Mouse (Mus musculus): Measurements from ENCODE around the gene Gm21680.

Gm21680 gene

GRCm38 (mm10) chr5:25972563-25972962 is at the start of gene Gm21680:
Gene Gm21680, minus strand, starts transcription at chr5:25972663.
- WGBS: no CpG with 5 or more reads among the region's 2 CpGs

GRCm38 (mm10) chr5:26007697-26008096 is 35.2 kb upstream of the Gm21680 start:
- WGBS: 56% methylated on average over 7 of the region's 7 CpGs

- 21% methylated on average over 45 of the region's 45 CpGs for WGBS
These were observed 34.7 kb upstream of the Gm21680 start for GRCm38 (mm10) chr5:26006937-26007695.

DNA sequence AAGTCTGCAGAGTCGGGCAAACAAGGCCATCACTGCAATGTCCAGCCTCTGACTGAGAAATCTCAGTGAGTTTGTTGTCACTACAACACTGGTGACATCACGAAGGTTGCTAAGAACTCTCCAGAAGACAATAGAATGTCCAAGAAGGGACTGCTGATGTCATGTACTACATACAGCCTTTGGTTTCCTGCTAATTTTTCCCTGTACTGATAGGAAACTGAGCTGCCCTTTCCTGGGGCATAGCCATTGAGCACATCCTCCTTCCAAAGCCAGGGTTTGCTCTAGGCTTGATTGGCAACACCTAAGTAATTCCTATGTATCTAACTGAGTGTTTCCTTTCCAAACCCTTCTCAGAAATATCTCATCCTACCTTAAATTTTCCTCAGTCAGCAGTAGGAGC is 32.2 kb upstream of the Gm21680 start, which contains the start of gene Gm1979:
Gene Gm1979 (minus strand): TSS at position 101 of the 400 bp plus-strand sequence.
- WGBS: 95% methylated on average over 1 of the region's 2 CpGs

DNA sequence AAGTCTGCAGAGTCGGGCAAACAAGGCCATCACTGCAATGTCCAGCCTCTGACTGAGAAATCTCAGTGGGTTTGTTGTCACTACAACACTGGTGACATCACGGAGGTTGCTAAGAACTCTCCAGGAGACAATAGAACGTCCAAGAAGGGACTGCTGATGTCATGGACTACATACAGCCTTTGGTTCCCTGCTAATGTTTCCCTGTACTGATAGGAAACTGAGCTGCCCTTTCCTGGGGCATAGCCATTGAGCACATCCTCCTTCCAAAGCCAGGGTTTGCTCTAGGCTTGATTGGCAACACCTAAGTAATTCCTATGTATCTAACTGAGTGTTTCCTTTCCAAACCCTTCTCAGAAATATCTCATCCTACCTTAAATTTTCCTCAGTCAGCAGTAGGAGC is 16.1 kb upstream of the Gm21680 start, which contains the start of gene Gm21698:
Gene Gm21698 (minus strand): TSS at position 101 of the 400 bp plus-strand sequence.
- WGBS: no CpG with 5 or more reads among the region's 3 CpGs

GRCm38 (mm10) chr5:25957050-25957449 is 15.4 kb downstream of the Gm21680 start:
- WGBS: 63% methylated on average over 17 of the region's 17 CpGs

- WGBS: 43% methylated on average over 32 of the region's 32 CpGs
These were observed 15.9 kb downstream of the Gm21680 start for GRCm38 (mm10) chr5:25956611-25957010.

- 72% methylated on average over 2 of the region's 2 CpGs for WGBS
These were observed 18.1 kb downstream of the Gm21680 start, which contains the start of gene Gm21671 for GRCm38 (mm10) chr5:25954317-25954716. Gene Gm21671, minus strand, starts transcription at chr5:25954417.

DNA sequence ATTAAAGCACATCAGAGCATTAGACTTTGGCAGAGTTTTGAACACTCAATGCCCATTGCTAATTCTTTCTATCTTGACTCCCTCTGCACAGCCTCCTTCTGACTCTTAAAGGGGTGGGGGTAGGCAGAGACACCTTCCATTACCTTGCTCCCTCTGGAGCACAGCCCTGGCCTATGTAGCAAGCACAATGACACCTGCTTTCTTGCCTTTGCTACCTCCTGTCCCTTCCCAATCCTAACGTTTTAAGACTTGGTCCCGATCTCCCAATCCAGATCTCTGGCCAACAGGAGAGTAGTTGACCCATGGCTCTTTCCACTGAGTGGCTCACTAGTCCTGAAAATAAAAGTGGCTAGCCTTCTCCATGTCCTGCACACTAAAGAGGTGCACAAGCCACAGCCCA is 27.1 kb downstream of the Gm21680 start:
- 89% methylated on average over 2 of the region's 2 CpGs for WGBS

GRCm38 (mm10) chr5:25942281-25942680 is 30.2 kb downstream of the Gm21680 start, which contains the start of gene Gm21663:
Gene Gm21663, minus strand, starts transcription at chr5:25942381.
- WGBS: 44% methylated on average over 2 of the region's 2 CpGs

All from cerebral cortex, adult 2 months (tissue).